Mouse (Mus musculus) heart, embryonic 16.5 days (tissue): Measurements from ENCODE around the gene Aars. TPM values are rescaled to one million over a fixed set of nuclear protein-coding genes. Genes with fewer than 3 reads are reported as not detected.
A peak's percentile ranks its signal among the peaks of the same experiment; 100 is the strongest.
"Not testable (repeated sequence)": the region's sequence is repeated elsewhere in the genome, so short reads cannot be mapped to it uniquely, and the experiment has no call there.

Experiments
- ATAC-seq: fragments of 200-750 bp; cut with Nextera tagmentation; replicated peaks from 2 replicates; pipeline ENCODE4 v1.8.0; 2017; ENCODE audit warnings: moderate number of reproducible peaks; ENCODE audit not compliant: insufficient read depth, low FRiP score; ENCODE audit errors: extremely low read depth
- H3K27ac ChIP-seq: fragments of 300-500 bp; sonication (generic); 2 replicates; pipeline ENCODE4 v1.5.1; 2014; ENCODE audit warnings: mild to moderate bottlenecking, low read length, control low read depth, moderate library complexity
- H3K27me3 ChIP-seq: fragments of 300-500 bp; sonication (generic); 2 replicates; pipeline ENCODE4 v1.6.1; 2014; ENCODE audit warnings: low read length, mixed read lengths; ENCODE audit not compliant: control insufficient read depth, insufficient read depth
- H3K36me3 ChIP-seq: fragments of 300-500 bp; sonication (generic); 2 replicates; pipeline ENCODE4 v1.6.1; 2014; ENCODE audit not compliant: control insufficient read depth, insufficient read depth
- H3K4me1 ChIP-seq: fragments of 300-500 bp; sonication (generic); 2 replicates; pipeline ENCODE4 v1.6.1; 2014; ENCODE audit warnings: low read length, mixed read lengths; ENCODE audit not compliant: control insufficient read depth, insufficient read depth
- H3K4me2 ChIP-seq: fragments of 300-500 bp; sonication (generic); 2 replicates; pipeline ENCODE4 v1.6.1; 2014; ENCODE audit warnings: low read depth, mild to moderate bottlenecking, control low read depth, low read length
- H3K4me3 ChIP-seq: fragments of 300-500 bp; sonication (generic); 2 replicates; pipeline ENCODE4 v1.5.1; 2014; ENCODE audit warnings: mild to moderate bottlenecking, control low read depth, low read length
- H3K9ac ChIP-seq: fragments of 300-500 bp; sonication (generic); 2 replicates; pipeline ENCODE4 v1.6.1; 2014; ENCODE audit warnings: low read length, control low read depth
- H3K9me3 ChIP-seq: fragments of 300-500 bp; sonication (generic); replicated peaks from 2 replicates; pipeline ENCODE4 v1.6.1; 2016; ENCODE audit warnings: low read length; ENCODE audit not compliant: control insufficient read depth
- WGBS: fragments of 180-500 bp; shearing (Covaris S2); extraction: QIAGEN DNeasy Blood & Tissue Kit; methylation state at CpG from one replicate; pipeline ENCODE4 v1.1.7; 2014; 5-methylcytosine and 5-hydroxymethylcytosine counted together
- polyA plus RNA-seq: library from polyadenylated mRNA; unstranded; fragments of >200 nt; fragmentation: Nextera tagmentation; extraction: Ambion mirVana; gene quantifications from 2 replicates; pipeline ENCODE4 v1.2.1, GENCODE M21; 2015

The Aars gene
- polyA plus RNA-seq, 1 experiment from 2014 or later, result 35.3 TPM

DNA sequence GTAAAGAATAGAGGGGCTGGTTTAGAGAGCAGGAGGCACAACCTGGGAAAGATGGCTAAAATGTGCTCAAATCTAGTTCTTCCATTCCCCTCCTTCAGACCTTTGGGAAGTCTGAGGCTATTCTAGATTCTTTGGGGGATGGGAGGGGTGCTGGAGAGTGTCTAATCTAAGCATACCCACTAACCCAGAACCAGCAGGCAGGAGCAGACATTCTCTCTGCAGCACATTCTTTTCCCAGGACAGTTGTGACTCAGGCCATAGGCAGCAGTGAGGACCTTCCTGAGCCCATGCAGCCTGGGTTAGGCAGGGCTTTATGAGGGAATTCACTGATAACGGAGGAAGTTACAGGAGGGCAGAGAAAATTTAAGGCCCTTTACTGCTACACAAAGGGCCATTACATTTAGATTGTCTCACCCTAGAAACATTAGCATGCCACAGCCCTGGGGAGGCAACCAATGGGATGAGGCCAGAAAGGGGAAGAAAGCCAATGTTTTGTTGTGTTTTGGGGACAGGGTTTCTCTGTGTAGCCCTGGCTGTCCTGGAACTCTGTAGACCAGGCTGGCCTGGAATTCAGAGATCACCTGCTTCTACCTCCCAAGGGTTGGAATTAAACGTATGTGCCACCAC, 26.1 kb downstream of the Aars start:
- WGBS, result 54% methylated on average over 2 of the region's 2 CpGs
- ATAC-seq, result no peak
- Histone ChIP-seq H3K4me3 (no peak overlapping the region), H3K9ac (no peak overlapping the region), H3K27ac (no peak overlapping the region), H3K27me3 (no peaks in the 10 kb centered on the region), H3K36me3 (peaks cover 15% of the 10 kb centered on the region), H3K4me2 (no peak overlapping the region), H3K4me1 (peaks cover 18% of the 10 kb centered on the region), H3K9me3 (no peaks in the 10 kb centered on the region)

DNA sequence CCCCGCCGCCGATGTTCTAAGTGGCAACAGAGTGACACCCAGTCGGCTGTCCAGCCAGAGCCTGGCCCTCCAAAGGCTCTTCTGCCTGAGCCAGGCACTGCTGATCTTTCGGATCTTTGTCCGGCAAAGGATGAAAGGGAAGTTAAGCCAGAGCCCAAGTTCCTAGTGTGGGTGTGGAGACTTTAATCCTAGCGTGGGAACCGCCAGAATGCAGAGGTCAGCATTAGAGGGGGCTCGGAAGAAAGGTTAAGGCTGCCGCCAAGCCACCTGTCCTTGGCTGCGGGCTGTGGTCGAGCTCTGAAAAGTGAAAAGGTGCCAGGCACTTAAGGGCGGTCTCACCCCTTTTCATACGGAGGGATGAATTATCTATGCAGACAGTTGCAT, 28.7 kb downstream of the Aars start:
- Histone ChIP-seq H3K27ac (no peak overlapping the region), H3K27me3 (no peaks in the 10 kb centered on the region), H3K4me2 (peak overlapping the region; percentile 83), H3K9me3 (no peaks in the 10 kb centered on the region), H3K4me1 (peaks cover 18% of the 10 kb centered on the region), H3K9ac (peak overlapping the region; percentile 56), H3K36me3 (no peaks in the 10 kb centered on the region), H3K4me3 (peak overlapping the region; percentile 60)
- no peak for ATAC-seq
- 2% methylated on average over 14 of the region's 14 CpGs for WGBS

- H3K36me3 ChIP-seq, result no peaks in the 10 kb centered on the region
- H3K4me2 ChIP-seq, result peak overlapping the region; percentile 83
- H3K27ac ChIP-seq, result no peak overlapping the region
- under 1% methylated on average over 27 of the region's 27 CpGs for WGBS
- peak; percentile 82 for ATAC-seq
- H3K27me3 ChIP-seq, result no peaks in the 10 kb centered on the region
- H3K9ac ChIP-seq, result peak overlapping the region; percentile 56
- peaks cover 16% of the 10 kb centered on the region for H3K4me1 ChIP-seq
- H3K9me3 ChIP-seq, result no peaks in the 10 kb centered on the region
- peak overlapping the region; percentile 60 for H3K4me3 ChIP-seq
These were observed 29.3 kb downstream of the Aars start for GRCm38 (mm10) chr8:111062072-111062757.

- no peaks in the 10 kb centered on the region for H3K9me3 ChIP-seq
- peak overlapping the region; percentile 83 for H3K4me2 ChIP-seq
- peaks cover 9% of the 10 kb centered on the region for H3K4me1 ChIP-seq
- ATAC-seq, result no peak
- no peaks in the 10 kb centered on the region for H3K27me3 ChIP-seq
- H3K27ac ChIP-seq, result no peak overlapping the region
- 60% methylated on average over 2 of the region's 2 CpGs for WGBS
- no peak overlapping the region for H3K4me3 ChIP-seq
- H3K9ac ChIP-seq, result no peak overlapping the region
- no peaks in the 10 kb centered on the region for H3K36me3 ChIP-seq
These were observed 29.9 kb downstream of the Aars start for GRCm38 (mm10) chr8:111062893-111063292.

- no peak for ATAC-seq
- no peak overlapping the region for H3K27ac ChIP-seq
- H3K4me1 ChIP-seq, result peaks cover 4% of the 10 kb centered on the region
- no peak overlapping the region for H3K9ac ChIP-seq
- 57% methylated on average over 4 of the region's 4 CpGs for WGBS
- no peak overlapping the region for H3K4me2 ChIP-seq
- no peak overlapping the region for H3K4me3 ChIP-seq
- no peaks in the 10 kb centered on the region for H3K9me3 ChIP-seq
- no peaks in the 10 kb centered on the region for H3K27me3 ChIP-seq
- H3K36me3 ChIP-seq, result no peaks in the 10 kb centered on the region
These were observed 33.4 kb downstream of the Aars start for GRCm38 (mm10) chr8:111066308-111066707.

DNA sequence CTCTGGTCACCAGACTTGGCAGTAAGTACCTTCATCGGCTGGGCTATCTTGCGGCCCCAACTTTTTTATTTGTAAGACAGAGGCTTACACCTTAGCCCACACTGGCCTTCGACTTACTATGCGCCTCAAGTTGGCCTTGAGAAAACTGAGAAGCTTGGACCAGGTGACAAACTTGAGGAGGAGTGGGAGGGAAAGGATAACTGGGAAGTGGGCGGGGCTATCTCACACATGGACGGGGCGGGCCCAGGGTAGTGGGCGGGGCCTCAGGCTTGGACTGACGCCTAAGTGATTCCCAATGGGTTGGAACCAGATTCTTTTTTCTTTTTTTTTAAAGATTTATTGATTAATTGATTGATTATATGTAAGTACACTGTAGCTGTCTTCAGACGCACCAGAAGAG, 34.5 kb downstream of the Aars start:
- no peaks in the 10 kb centered on the region; the same call in 1 of the 2 replicates for H3K4me1 ChIP-seq
- no peaks in the 10 kb centered on the region for H3K27me3 ChIP-seq
- H3K4me3 ChIP-seq, result no peak overlapping the region
- H3K9me3 ChIP-seq, result no peaks in the 10 kb centered on the region
- no peak overlapping the region for H3K4me2 ChIP-seq
- no peaks in the 10 kb centered on the region for H3K36me3 ChIP-seq
- no peak overlapping the region for H3K27ac ChIP-seq
- 27% methylated on average over 10 of the region's 10 CpGs for WGBS
- no peak for ATAC-seq
- no peak overlapping the region for H3K9ac ChIP-seq

DNA sequence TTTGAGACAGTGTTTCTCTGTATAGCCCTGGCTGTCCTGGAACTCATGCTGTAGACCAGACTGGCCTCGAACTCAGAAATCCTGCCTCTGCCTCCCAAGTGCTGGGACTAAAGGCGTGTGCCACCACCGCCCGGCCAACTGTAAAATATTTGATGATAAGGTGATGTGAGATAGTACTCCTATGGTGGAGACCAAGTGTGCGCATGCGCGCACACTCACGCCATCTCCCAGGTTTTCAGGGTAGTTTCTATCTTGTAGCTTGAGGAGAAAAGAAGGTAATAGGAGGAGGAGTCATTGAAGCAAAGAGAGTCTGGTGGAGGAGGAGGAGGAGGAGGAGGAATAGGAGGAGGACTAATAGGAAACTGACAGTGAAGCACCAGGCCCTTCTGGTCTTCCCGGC, 35.7 kb downstream of the Aars start:
- not testable (repeated sequence) for H3K9ac ChIP-seq, H3K9me3 ChIP-seq, ATAC-seq, H3K4me1 ChIP-seq, H3K4me2 ChIP-seq, H3K36me3 ChIP-seq, H3K4me3 ChIP-seq, H3K27me3 ChIP-seq, H3K27ac ChIP-seq
- WGBS, result 85% methylated on average over 9 of the region's 9 CpGs

DNA sequence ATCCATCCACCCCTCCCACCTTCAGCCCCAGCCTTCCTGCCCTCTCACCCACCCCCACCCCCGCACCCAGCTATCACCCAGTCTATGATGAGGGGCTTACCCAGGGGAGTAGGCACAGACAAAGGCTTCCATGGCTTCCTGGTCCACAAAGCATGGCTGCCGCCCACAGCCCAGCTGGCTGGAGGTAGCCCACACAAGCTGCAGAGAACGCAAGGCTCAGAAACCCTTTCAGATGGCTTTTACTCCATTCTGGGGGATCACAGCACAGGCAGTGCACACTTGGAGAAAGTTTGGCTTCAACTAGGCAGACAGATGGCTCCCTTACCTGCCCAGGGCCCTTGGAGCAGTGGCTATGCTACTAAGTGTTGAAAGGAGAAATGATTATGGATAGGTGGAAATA, 43.0 kb downstream of the Aars start:
- no peak overlapping the region for H3K4me2 ChIP-seq
- H3K36me3 ChIP-seq, result no peaks in the 10 kb centered on the region
- WGBS, result 69% methylated on average over 3 of the region's 3 CpGs
- no peaks in the 10 kb centered on the region for H3K4me1 ChIP-seq
- H3K27ac ChIP-seq, result no peak overlapping the region
- H3K4me3 ChIP-seq, result no peak overlapping the region
- no peaks in the 10 kb centered on the region for H3K9me3 ChIP-seq
- H3K27me3 ChIP-seq, result no peaks in the 10 kb centered on the region
- ATAC-seq, result no peak
- H3K9ac ChIP-seq, result no peak overlapping the region

GRCm38 (mm10) chr8:111079461-111079860, 46.5 kb downstream of the Aars start:
- Histone ChIP-seq H3K4me2 (no peak overlapping the region), H3K36me3 (no peaks in the 10 kb centered on the region), H3K4me3 (no peak overlapping the region), H3K4me1 (no peaks in the 10 kb centered on the region), H3K27me3 (no peaks in the 10 kb centered on the region), H3K9me3 (no peaks in the 10 kb centered on the region), H3K27ac (no peak overlapping the region), H3K9ac (no peak overlapping the region)
- no peak for ATAC-seq
- 57% methylated on average over 5 of the region's 5 CpGs for WGBS
